Mouse (Mus musculus): ENCODE measurements around the gene Ltbp2. TPM values are rescaled to one million over a fixed set of nuclear protein-coding genes. Genes with fewer than 3 reads are reported as not detected.

Ltbp2 gene
- total RNA-seq, 4 experiments from 2014 or later: 1.6 to 7.3 (median 5.3) TPM

DNA sequence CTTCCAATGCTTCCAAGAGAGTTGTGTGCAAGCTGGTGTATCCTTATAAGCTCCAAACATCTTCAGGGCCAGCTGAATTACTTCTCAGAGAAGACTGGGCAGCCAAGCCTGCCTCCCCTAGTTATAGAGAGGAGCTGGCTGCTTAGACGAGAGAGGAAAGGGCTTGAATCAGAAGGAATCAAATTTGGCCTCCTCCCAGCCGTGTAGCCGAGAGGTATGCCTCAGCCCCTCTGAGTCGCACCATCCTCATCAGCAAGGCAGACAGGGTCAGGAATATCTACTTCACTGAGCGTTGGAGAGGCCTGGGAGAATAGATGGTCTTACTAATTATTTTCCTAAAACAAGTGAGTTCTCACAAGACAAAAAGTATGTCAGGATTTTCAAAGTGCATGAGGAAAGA lies 40.7 kb downstream of the Ltbp2 start:
- no peak for DNase-seq

DNA sequence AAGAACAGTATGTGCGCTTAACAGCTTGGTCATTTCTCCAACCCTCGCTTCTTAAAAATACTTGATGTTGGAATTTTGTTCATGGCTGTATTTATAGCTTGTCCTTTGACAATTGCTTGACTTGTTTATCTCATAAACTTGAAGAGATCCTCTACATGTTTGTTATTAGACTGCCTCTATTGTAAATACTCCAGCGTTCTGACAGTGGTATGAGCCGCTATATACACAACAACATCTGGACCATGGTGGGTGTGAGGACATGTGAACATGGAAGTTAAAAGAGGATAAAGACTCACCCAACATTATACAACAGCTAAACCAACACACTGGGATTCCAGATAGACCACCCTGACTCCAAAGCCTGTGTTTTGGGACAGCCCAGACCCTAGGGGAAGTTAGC lies 41.6 kb downstream of the Ltbp2 start:
- DNase-seq: no peak

DNA sequence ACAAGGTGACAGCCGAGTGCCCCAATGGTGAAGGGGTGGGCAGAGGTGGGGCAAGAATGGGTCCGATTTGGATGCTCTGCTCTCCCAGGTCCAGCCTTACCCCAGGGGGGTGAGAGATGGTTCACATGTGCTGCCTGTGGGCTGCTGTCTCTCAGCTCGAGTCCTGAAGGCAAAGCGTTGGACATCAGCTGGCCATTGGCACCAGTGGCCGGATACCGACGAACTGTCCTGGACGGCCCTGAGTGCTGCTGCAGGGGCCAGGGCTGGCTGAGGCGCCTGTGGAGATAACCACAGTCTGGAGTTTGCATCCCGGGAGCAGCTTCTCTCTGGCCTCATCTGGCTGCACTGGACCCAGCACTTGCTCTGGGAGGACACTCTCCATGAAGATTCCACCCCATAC lies 44.7 kb downstream of the Ltbp2 start:
- no peak for DNase-seq

DNA sequence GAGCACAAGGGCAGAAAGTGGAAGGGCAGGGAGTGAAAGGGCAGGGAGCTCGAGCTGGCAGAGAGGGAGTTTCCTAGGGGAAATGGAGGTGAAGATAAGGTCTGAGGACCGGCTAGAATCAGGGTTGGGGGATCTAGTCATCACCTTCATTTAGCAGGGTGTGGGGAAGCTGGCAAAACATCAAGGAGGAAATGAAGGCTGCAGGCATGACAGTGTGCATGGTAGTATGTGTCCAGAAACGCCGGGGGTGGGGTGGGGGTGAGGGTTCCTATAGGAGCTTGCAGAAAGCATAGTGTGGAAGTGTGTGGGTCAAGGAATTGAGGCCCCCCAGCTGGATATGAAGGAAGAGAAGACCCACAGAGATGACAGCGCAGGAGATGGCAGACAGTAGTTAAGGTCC lies 45.2 kb downstream of the Ltbp2 start:
- no peak for DNase-seq

DNA sequence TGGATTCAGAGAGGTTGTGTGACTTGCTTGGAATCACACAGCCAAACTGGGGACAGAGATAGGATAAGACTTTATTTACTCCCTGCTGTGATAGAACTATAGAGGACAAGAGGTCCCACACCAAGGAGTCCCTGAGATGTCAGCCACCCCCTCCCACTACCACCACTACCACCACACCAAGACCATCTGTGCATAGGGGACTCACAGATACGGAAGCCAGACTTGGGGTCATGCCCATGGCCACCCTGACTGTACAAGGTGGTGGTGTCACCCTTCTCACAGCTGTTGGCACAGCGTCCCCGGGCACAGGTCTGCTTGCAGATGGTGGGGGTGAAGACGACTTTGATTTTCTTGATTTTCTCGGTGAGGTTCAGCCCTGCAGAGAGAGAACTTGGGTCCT lies 45.9 kb downstream of the Ltbp2 start:
- no peak for DNase-seq

DNA sequence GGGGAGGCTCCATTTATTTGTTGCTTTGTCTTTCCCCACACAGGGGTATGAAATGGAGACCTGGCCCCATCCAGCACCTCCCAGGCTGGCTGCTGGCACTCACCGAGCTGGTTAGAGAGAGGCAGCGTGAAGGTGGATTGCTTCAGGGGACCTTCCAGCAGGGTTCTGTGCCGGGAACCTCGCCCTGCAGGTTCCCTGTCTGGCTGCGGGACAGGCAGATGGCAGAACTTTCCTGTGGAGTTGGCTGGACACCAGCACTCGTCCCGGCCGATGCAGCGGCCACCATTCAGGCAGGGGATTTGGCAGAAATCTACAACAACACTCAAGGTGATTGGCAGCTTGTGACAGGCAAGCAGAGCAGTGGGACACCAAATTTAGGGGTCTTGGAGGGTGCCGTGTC lies 46.4 kb downstream of the Ltbp2 start:
- no peak for DNase-seq

DNA sequence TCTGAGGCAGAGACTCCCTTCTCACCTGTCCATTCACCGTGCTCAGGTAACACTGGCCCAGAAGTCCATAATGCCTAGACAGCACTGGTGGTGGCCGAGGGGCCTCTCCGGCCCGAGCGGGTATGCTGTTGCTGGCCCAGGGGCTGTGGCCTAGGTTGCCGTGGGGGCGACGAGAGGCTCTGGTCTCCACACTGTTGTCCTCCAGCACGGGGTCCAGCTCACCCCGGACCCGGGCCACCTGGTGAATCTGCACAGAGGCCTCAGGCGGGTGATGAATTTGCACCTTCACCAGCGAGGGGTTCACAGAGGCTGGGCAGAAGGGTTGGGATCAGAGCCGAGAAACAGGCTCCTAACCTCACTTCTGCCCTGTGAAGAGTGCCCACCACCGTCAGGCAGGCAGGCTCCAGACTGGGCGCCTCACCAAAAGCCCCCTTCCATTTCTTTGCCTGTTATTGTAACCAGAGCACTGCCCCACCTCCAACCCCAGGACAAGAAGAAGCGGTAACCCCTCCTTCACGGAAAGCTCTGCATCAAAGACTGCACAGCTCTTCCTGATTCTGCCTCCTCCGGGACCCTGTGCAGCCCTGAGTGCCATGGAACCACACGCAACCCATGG lies 47.1 kb downstream of the Ltbp2 start:
- no peak for DNase-seq

DNA sequence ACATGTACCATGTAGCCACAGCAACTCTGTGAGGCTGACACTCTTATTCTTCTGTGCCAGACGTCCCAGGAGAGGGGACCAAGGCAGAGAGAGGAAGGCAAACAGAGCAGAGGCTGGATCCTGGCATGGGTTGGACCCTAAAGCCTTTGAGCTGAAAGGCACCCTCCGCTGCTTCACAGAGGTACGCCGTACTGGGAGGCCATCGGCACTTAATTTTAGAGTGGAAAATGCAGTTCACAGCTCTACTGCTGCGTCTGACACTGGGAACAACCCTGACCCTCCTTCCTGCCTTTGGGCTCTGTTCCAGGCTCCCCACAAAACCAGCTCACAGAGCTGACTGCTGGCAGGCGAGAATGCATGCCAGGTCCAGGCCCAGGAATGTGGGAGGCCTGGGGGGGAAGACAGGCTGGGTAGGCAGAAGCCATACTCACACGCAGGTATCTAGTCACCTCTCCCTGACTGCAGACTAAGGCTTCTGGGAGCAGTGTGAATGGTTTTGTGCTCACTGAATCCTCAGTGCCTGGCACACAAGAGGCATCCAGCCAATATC lies 48.9 kb downstream of the Ltbp2 start:
- DNase-seq: no peak

DNA sequence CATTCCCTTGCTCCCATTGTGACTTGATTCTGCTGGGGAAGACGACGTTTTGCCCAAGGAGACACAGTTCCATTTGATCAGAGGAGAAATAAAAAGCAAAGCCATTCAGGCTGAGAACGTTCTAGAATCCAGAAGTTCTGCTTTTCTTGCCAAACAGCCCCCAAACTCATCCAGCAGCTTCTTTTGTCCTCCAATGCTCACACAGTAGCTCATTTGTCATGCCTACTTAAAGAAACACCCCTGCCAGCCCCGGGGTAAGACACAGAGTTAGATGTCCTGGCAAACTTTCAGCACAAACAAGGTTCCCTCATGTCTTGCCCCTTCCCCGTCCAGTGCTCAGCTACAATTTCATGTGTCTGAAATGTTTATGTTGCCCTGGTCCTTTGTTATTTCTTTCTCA lies 52.1 kb downstream of the Ltbp2 start:
- DNase-seq: no peak

DNA sequence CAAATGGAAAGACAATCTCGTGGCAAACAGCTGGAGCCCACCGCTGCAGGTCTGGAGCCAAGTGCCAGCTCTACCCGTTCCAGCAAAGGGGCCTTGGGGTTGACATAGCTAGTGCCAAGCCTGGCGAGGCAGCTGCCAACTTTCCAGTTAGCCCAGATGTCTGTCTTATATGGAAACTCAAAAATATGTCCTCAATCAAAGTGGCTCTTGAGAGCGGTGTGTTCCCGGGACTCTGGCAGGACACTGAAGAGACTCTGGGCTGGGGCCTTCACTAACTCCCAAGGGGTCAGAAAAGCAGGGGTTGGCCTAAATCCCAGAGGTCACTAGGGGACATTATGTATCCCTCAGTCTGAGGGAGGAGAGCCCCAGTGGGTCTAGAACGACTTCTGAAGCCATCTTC lies 52.7 kb downstream of the Ltbp2 start:
- no peak for DNase-seq

DNA sequence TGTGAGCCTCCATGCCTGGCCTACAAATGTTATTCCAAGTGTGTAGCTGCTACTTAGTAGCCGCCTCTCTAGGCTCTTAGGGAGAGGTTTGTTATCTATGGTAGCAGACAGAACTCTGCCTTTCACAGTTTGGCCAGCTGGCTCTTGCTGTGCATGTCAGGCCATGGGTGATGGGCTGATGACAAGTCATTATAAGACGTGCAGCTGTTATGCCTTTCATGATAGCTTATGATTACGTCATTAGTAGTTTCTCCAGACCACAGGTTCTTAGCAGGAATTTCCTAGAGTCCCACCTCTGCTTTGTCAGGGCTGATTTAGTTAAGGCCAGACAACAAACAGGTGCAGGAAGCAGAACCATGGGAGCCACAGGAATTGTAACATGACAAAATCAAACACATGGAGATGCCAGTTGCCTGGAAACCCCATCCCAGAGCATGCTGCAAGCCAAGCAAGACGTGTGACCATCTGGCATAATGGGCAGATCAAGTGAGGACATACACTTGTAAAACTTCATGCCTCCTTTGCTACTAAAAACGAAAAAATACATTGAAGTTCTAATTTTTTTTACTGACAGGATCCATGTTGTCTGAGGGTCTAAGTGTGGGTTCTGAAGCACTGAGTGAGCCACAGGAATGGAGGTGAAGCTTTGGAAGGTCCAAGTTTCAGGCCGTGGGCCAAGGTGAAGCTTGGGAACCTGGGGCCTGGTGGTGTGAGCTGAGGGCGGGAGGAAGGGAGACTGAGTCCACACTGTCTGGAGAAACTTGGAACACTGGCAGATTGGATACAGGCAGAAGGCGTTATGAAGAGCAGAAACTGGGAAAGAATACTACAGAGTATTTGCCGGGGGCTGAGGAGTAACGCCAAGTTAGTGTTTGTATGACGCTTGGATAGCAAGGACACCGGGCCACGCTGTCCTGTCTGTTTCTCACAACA lies 56.8 kb downstream of the Ltbp2 start:
- DNase-seq: no peak

DNA sequence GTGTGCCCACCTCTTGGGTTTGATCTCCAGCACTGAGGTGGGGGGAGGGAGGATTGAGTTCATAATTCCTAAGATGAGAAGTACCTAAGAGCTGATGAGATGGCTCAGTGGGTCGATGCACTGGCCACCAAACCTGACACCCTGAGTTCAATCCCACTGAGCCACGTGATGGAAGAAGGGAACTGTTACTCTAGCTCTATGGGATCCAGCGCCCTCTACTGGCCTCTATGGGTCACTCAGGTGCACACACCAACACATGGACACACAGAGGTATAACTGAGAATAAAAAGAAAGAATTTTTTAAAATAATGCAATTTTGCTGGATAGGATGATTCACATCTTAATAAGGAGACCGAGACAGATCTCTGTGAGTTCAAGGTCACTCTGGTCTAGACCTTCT lies 57.8 kb downstream of the Ltbp2 start:
- DNase-seq: no peak

DNA sequence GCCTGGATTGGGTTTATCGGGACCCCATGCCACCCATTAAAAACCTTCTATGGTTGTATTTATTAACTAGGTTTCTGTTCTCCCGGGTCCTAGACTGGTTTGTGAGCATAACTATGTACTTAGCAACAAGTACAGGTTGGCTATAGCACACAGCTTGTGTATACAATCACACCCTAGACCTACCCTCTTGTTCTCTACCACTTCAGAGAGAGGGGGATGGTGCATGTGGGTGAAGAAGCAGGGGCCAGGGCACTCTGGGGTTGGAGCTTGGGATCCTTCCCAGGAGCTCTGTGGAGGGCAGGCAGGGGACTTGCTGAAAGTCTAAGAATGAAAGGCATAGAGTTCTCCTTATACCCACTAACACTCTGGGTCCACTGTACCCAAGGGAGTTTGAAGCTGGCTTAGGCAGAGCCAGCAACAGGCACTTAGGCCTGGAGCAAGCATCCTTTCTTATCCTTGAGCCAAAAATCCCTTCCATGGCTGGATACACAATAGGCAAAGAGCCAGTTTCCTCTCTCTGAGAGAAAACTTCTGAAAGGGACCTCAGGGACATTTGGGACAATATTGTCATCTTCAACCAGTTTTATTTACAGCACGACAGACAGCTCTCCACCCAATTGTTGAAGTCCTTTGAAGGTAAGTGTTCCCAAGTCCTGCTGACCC lies 61.5 kb downstream of the Ltbp2 start:
- no peak for DNase-seq

DNA sequence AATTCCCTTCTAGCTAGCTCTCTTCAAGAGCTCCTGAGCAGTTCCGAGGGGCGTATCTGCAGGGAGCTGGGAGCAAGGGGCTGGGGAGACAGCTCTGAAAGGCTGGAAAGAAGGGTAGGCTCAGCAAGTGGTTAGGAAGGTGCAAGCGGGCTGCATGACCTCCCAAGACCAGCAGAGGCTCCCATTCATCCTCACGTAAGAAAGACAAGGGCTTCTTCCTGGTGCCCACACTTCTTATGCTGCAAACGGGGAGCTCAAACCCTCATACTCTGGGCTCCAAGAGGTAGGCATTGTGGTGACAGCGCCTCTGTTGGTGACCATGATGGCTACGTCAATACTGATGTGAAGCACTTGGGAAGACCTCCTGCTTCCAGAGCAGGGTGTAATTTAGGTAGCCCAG lies 62.6 kb downstream of the Ltbp2 start:
- no peak for DNase-seq

DNA sequence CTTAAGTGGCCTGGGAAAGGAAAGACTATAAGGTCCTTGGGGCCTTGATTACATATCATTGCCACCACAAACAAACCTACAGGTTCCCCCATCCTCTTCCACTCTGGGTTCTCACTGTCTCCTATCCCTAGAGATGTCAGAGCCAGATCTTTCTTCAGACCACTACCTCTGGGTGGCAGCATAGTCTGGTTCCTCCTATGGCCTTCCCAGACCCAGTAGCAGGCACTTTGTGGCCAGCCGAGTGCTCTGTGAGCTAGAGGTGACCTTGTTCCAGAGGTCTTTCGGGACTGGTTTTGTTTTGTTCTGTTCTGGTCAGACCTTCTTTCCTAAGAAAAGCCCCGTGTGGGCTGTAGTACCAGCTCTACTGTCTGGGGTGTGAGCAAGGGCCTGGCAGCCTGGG lies 64.3 kb downstream of the Ltbp2 start:
- peak; percentile 40 for DNase-seq

DNA sequence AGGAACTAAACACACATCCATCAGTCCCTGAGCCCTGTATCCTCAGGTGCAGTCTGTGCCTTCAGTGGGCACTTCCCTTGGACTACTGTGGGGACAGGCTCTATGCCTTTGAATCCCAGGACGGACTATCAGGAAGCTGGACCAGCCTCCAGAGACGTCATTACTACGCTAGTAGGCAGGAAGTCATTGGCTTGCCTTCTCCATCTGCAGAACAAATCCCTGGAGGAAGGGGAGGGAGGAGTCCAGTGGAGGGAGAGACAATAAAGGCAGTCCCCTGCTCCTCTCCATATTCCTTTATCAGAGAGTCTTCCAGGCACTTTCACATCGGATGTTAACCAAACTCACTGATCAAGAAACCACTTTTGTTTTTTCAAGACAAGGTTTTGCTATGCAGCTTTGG lies 64.8 kb downstream of the Ltbp2 start:
- no peak for DNase-seq

DNA sequence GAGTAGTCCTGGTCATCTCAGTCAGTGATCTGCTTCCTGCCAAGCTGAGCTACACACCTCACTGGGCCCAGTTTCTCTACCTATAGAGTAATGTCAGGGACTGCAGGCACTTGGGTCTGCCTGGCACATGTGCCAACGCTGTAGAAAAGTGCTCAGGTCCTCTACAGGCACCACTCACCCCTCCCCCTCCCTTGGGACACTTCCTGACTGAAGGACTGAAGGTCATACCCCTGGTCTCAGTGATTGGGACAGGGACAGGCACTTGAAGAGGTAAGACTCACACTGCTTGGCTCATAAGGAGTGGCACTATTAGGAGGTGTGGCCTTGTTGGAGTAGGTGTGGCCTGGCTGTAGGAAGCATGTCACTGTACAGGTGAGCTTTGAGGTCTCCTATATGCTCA lies 65.5 kb downstream of the Ltbp2 start:
- DNase-seq: no peak

DNA sequence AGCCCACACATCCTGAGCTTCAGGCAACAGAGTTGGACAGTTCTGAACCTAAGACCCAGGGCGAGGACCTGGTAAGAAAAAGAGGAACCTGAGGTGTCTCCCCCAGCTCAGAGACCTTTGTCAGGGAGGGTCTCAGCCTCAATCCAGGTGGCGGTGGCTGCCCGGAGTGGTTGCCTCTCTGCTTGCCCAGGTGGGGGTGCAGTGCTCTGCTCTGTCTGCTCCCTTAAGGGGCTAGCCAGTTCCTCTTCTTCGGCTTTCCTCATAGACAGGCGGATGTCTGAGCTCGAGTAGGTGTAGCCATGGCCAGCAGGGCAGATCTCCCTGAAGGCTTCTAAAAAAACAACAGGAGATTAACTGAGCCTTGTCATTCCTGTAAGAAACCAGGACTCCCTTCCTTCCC lies 67.3 kb downstream of the Ltbp2 start:
- DNase-seq: no peak

DNA sequence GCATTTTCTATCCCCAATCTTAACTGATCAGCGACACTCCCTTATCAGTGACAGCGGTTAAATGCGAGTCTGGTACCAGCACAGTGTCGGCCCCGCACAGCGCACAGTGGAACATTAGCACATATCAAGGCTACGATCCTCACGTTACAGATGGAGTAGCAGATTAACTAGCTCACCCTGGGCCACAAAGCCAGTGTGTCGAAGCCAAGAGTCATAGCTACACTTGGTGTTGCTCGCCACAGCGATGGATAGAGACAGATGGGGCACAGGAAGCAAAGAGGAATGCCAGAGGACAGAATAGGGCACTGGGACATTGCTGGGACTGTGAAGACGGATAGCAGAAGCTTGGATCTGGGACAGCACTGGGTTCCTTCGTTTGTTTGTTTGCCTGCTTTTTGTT lies 69.0 kb downstream of the Ltbp2 start:
- no peak for DNase-seq

DNA sequence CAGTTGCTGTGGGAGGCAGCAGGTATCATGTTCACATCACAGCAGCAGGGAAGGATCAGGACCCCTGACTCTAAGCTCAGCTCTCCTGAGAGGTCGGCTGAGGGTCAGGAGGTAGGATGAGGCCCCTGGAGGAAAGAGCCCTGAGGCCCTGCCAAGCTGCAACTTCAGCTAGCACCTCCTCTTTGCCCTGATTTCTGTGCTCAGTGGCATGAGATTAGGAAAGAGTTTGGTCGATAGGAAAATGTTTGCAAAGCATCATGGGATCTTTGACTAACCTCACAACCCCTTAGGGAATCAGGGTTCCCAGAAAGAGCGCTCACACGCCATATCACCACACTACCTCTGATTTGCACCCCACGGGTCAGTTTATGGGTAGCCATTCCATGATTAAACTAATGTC lies 69.6 kb downstream of the Ltbp2 start:
- no peak for DNase-seq

DNA sequence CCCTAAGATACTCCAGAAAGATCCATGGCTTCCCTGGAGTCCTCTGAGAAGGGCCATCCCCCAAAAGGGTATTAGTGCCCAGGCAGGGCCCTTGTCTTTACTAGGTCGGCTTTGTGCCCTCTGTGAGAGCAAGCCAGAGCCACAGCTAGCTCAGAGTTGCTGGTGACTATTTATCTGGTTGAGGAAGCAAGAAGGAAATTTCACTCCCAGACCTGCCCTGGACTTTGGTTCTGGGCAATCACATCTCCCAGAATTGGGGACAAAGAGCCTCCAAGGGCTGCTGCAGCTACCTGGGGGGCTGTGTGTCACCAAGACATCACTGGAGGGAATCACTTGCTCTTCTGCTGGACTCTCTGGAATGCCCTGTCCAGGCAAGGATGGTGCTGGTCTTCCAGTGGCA lies 70.3 kb downstream of the Ltbp2 start:
- no peak for DNase-seq

DNA sequence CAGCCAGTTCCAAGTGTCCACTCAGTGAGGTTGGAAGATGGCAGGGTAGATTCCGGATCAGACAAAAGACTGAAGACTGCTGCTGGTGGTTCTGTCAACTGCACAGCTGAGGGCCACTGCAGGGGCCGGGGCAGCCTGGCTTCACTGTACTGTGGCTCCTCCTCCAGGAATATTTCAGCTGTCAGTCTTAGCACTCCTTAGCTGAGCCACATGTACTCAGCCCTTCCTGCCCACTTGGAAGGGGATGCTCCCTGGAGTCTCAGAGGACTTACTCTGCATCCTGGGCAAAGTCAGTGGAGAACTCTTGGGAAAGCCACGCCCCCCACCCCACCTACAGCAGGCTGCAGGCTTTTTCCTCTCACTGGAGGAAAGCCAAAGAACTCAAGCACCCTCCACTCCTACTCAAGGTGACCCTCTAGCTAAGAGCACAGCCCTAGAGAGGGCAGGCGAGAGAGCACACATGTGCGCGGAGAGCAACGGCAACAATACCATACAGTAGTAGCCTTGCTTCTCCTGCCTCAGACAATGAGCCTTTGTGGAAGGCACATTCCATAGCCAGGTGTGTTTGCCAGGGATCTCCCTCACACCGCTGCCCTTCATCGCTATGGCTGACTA lies 71.0 kb downstream of the Ltbp2 start:
- DNase-seq: no peak

DNA sequence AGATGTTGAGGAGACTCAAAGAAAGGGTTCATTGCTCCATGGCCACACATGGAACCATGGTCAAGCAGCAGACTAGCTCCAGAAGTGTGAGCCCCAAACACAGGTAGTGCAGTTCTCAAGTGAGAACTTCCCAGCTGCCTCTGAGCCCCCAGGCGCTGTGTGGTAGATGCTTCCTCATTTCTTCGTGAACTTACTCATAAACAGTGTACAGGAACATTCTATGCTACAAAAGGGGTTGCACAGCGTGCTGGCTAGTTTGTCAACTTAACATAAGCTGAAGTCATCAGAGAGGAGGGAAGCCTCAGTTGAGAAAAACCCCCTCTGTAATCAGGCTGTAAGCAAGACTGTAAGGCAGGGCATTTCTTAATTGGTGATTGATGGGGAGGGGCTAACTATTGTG lies 73.7 kb downstream of the Ltbp2 start:
- no peak for DNase-seq

Data from adrenal gland, adult 8-10 months (tissue).